Mouse (Mus musculus): ENCODE measurements around the gene Dnah14. TPM values are rescaled to one million over a fixed set of nuclear protein-coding genes. Genes with fewer than 3 reads are reported as not detected.
"Not testable (repeated sequence)": the region's sequence is repeated elsewhere in the genome, so short reads cannot be mapped to it uniquely, and the experiment has no call there.

Dnah14 gene
- polyA plus RNA-seq, 1 experiment from 2014 or later = 2.2 TPM

- WGBS = 49% methylated on average over 5 of the region's 5 CpGs
Observed at GRCm38 (mm10) chr1:181740259-181740658, 163.9 kb downstream of the Dnah14 start.

GRCm38 (mm10) chr1:181742251-181742885 lies 166.0 kb downstream of the Dnah14 start:
- Histone ChIP-seq H3K4me1 (0 out of 2 replicates have a peak, but pooled peaks cover 6% of the 10 kb centered on the region), H3K9me3 (no peaks in the 10 kb centered on the region), H3K27ac (no peak overlapping the region), H3K4me3 (replicated peaks) (no peak overlapping the region), H3K4me2 (no peak overlapping the region), H3K27me3 (no peaks in the 10 kb centered on the region), H3K36me3 (replicated peaks) (no peaks in the 10 kb centered on the region), H3K9ac (no peak overlapping the region)
- ATAC-seq (ENCODE audit: low FRiP score) = no peak
- 55% methylated on average over 4 of the region's 4 CpGs for WGBS

More at GRCm38 (mm10) chr1:181740259-181740658, 163.9 kb downstream of the Dnah14 start:
- no peak overlapping the region for H3K4me2 ChIP-seq
- no peak for ATAC-seq (ENCODE audit: low FRiP score)
- H3K36me3 ChIP-seq (replicated peaks) = no peaks in the 10 kb centered on the region
- H3K4me3 ChIP-seq (replicated peaks) = no peak overlapping the region
- H3K4me1 ChIP-seq = 0 out of 2 replicates have a peak, but pooled peaks cover 6% of the 10 kb centered on the region
- H3K9me3 ChIP-seq = no peaks in the 10 kb centered on the region
- no peak overlapping the region for H3K27ac ChIP-seq
- H3K27me3 ChIP-seq = no peaks in the 10 kb centered on the region
- no peak overlapping the region for H3K9ac ChIP-seq

- H3K36me3 ChIP-seq (replicated peaks) = no peaks in the 10 kb centered on the region
- H3K4me1 ChIP-seq = no peaks in the 10 kb centered on the region
- WGBS = 57% methylated on average over 14 of the region's 14 CpGs
- 0 out of 2 replicates have a peak, but pooled peaks cover 2% of the 10 kb centered on the region for H3K9me3 ChIP-seq
- no peak overlapping the region for H3K9ac ChIP-seq
- no peak overlapping the region for H3K4me3 ChIP-seq (replicated peaks)
- H3K4me2 ChIP-seq = no peak overlapping the region
- H3K27me3 ChIP-seq = no peaks in the 10 kb centered on the region
- no peak overlapping the region for H3K27ac ChIP-seq
- no peak for ATAC-seq (ENCODE audit: low FRiP score)
Observed at GRCm38 (mm10) chr1:181769392-181769791, 193.0 kb downstream of the Dnah14 start.

GRCm38 (mm10) chr1:181771871-181772270 lies 195.5 kb downstream of the Dnah14 start:
- H3K36me3 ChIP-seq (replicated peaks) = no peaks in the 10 kb centered on the region
- no peaks in the 10 kb centered on the region for H3K27me3 ChIP-seq
- no peak for ATAC-seq (ENCODE audit: low FRiP score)
- no peak overlapping the region for H3K4me3 ChIP-seq (replicated peaks)
- 94% methylated on average over 3 of the region's 3 CpGs for WGBS
- no peaks in the 10 kb centered on the region for H3K4me1 ChIP-seq
- no peak overlapping the region for H3K4me2 ChIP-seq
- H3K27ac ChIP-seq = no peak overlapping the region
- 0 out of 2 replicates have a peak, but pooled peaks cover 2% of the 10 kb centered on the region for H3K9me3 ChIP-seq
- H3K9ac ChIP-seq = no peak overlapping the region

GRCm38 (mm10) chr1:181776541-181776940 lies 200.2 kb downstream of the Dnah14 start:
- WGBS = 62% methylated on average over 1 of the region's 1 CpGs
- Histone ChIP-seq H3K9me3 (no peaks in the 10 kb centered on the region), H3K9ac (no peak overlapping the region), H3K36me3 (replicated peaks) (no peaks in the 10 kb centered on the region), H3K27ac (no peak overlapping the region), H3K4me3 (replicated peaks) (no peak overlapping the region), H3K27me3 (no peaks in the 10 kb centered on the region), H3K4me1 (no peaks in the 10 kb centered on the region), H3K4me2 (no peak overlapping the region)
- no peak for ATAC-seq (ENCODE audit: low FRiP score)

- not testable (repeated sequence) for H3K27me3 ChIP-seq; H3K4me2 ChIP-seq; H3K9me3 ChIP-seq; ATAC-seq (ENCODE audit: low FRiP score); H3K27ac ChIP-seq; H3K4me3 ChIP-seq (replicated peaks); H3K4me1 ChIP-seq; H3K36me3 ChIP-seq (replicated peaks); H3K9ac ChIP-seq
- 95% methylated on average over 11 of the region's 11 CpGs for WGBS
Observed at GRCm38 (mm10) chr1:181782600-181782999, 206.2 kb downstream of the Dnah14 start.

GRCm38 (mm10) chr1:181789952-181790351 lies 213.6 kb downstream of the Dnah14 start:
- Histone ChIP-seq H3K27ac (no peak overlapping the region), H3K9ac (no peak overlapping the region), H3K9me3 (no peaks in the 10 kb centered on the region), H3K36me3 (replicated peaks) (no peaks in the 10 kb centered on the region), H3K4me1 (no peaks in the 10 kb centered on the region), H3K4me3 (replicated peaks) (no peak overlapping the region), H3K27me3 (no peaks in the 10 kb centered on the region), H3K4me2 (no peak overlapping the region)
- no peak for ATAC-seq (ENCODE audit: low FRiP score)
- WGBS = 57% methylated on average over 6 of the region's 6 CpGs

GRCm38 (mm10) chr1:181793541-181793940 lies 217.2 kb downstream of the Dnah14 start:
- ATAC-seq (ENCODE audit: low FRiP score) = no peak
- Histone ChIP-seq H3K27ac (no peak overlapping the region), H3K4me2 (no peak overlapping the region), H3K9me3 (no peaks in the 10 kb centered on the region), H3K27me3 (no peaks in the 10 kb centered on the region), H3K36me3 (replicated peaks) (no peaks in the 10 kb centered on the region), H3K9ac (no peak overlapping the region), H3K4me3 (replicated peaks) (no peak overlapping the region), H3K4me1 (no peaks in the 10 kb centered on the region)
- WGBS = 60% methylated on average over 2 of the region's 2 CpGs

- 93% methylated on average over 3 of the region's 3 CpGs for WGBS
- Histone ChIP-seq H3K4me3 (replicated peaks) (no peak overlapping the region), H3K4me1 (no peaks in the 10 kb centered on the region), H3K4me2 (no peak overlapping the region), H3K27me3 (no peaks in the 10 kb centered on the region), H3K27ac (no peak overlapping the region), H3K9me3 (no peaks in the 10 kb centered on the region), H3K36me3 (replicated peaks) (no peaks in the 10 kb centered on the region), H3K9ac (no peak overlapping the region)
- no peak for ATAC-seq (ENCODE audit: low FRiP score)
Observed at GRCm38 (mm10) chr1:181799911-181800310, 223.6 kb downstream of the Dnah14 start.

- no peaks in the 10 kb centered on the region for H3K9me3 ChIP-seq
- no peak overlapping the region for H3K9ac ChIP-seq
- H3K4me3 ChIP-seq (replicated peaks) = no peak overlapping the region
- WGBS = 82% methylated on average over 4 of the region's 4 CpGs
- no peaks in the 10 kb centered on the region for H3K27me3 ChIP-seq
- H3K4me1 ChIP-seq = no peaks in the 10 kb centered on the region
- no peak overlapping the region for H3K4me2 ChIP-seq
- no peaks in the 10 kb centered on the region for H3K36me3 ChIP-seq (replicated peaks)
- H3K27ac ChIP-seq = no peak overlapping the region
- ATAC-seq (ENCODE audit: low FRiP score) = no peak
Observed at GRCm38 (mm10) chr1:181800667-181801066, 224.3 kb downstream of the Dnah14 start.

- Histone ChIP-seq H3K9ac (no peak overlapping the region), H3K4me2 (no peak overlapping the region), H3K27me3 (no peaks in the 10 kb centered on the region), H3K4me3 (replicated peaks) (no peak overlapping the region), H3K9me3 (no peaks in the 10 kb centered on the region), H3K27ac (no peak overlapping the region), H3K36me3 (replicated peaks) (peaks cover 35% of the 10 kb centered on the region), H3K4me1 (no peaks in the 10 kb centered on the region)
- ATAC-seq (ENCODE audit: low FRiP score) = no peak
- 93% methylated on average over 18 of the region's 18 CpGs for WGBS
Observed at GRCm38 (mm10) chr1:181811481-181812223, 235.3 kb downstream of the Dnah14 start.

GRCm38 (mm10) chr1:181826716-181827115 lies 250.4 kb downstream of the Dnah14 start:
- no peaks in the 10 kb centered on the region for H3K9me3 ChIP-seq
- H3K27ac ChIP-seq = no peak overlapping the region
- H3K36me3 ChIP-seq (replicated peaks) = peaks cover 97% of the 10 kb centered on the region
- no peak overlapping the region for H3K4me2 ChIP-seq
- H3K27me3 ChIP-seq = no peaks in the 10 kb centered on the region
- no peak overlapping the region for H3K9ac ChIP-seq
- WGBS = 93% methylated on average over 7 of the region's 7 CpGs
- no peaks in the 10 kb centered on the region for H3K4me1 ChIP-seq
- H3K4me3 ChIP-seq (replicated peaks) = no peak overlapping the region
- ATAC-seq (ENCODE audit: low FRiP score) = no peak

GRCm38 (mm10) chr1:181828365-181828764 lies 252.0 kb downstream of the Dnah14 start:
- Histone ChIP-seq H3K9ac (no peak overlapping the region), H3K9me3 (no peaks in the 10 kb centered on the region), H3K27ac (no peak overlapping the region), H3K4me3 (replicated peaks) (no peak overlapping the region), H3K4me1 (no peaks in the 10 kb centered on the region), H3K4me2 (no peak overlapping the region), H3K27me3 (no peaks in the 10 kb centered on the region), H3K36me3 (replicated peaks) (peaks cover 98% of the 10 kb centered on the region)
- ATAC-seq (ENCODE audit: low FRiP score) = no peak
- 95% methylated on average over 5 of the region's 5 CpGs for WGBS

Measured in forebrain, embryonic 12.5 days (tissue).